Mouse (Mus musculus) midbrain, embryonic 14.5 days (tissue): ENCODE measurements around the gene Adgrg1. TPM values are rescaled to one million over a fixed set of nuclear protein-coding genes. Genes with fewer than 3 reads are reported as not detected.

Experiments used
- ATAC-seq: fragments of 200-750 bp; cut with Nextera tagmentation; 2 replicates; pipeline ENCODE4 v1.8.0; 2017; ENCODE audit warnings: moderate number of reproducible peaks, moderate library complexity; ENCODE audit not compliant: low FRiP score, low TSS enrichment
- DNase-seq: peaks from one replicate; pipeline ENCODE4 v3.0.0-alpha.2; 2015
- H3K27ac ChIP-seq: fragments of 300-500 bp; sonication (generic); replicated peaks from 2 replicates; pipeline ENCODE4 v1.5.1; 2014; ENCODE audit warnings: mild to moderate bottlenecking, low read depth, low read length, moderate library complexity
- H3K27me3 ChIP-seq: fragments of 300-500 bp; sonication (generic); 2 replicates; pipeline ENCODE4 v1.6.1; 2014; ENCODE audit warnings: low read length, control low read depth, mixed read lengths; ENCODE audit not compliant: control insufficient read depth, insufficient read depth
- H3K36me3 ChIP-seq: fragments of 300-500 bp; sonication (generic); 2 replicates; pipeline ENCODE4 v1.6.1; 2014; ENCODE audit warnings: low read length, control low read depth; ENCODE audit not compliant: control insufficient read depth, insufficient read depth
- H3K4me1 ChIP-seq: fragments of 300-500 bp; sonication (generic); 2 replicates; pipeline ENCODE4 v1.6.1; 2014; ENCODE audit warnings: mild to moderate bottlenecking, antibody characterized with exemption, low read length, control low read depth; ENCODE audit not compliant: control insufficient read depth, insufficient read depth
- H3K4me2 ChIP-seq: fragments of 300-500 bp; sonication (generic); 2 replicates; pipeline ENCODE4 v1.6.1; 2014; ENCODE audit warnings: mild to moderate bottlenecking, low read length, moderate library complexity
- H3K4me3 ChIP-seq: fragments of 300-500 bp; sonication (generic); replicated peaks from 2 replicates; pipeline ENCODE4 v1.5.1; 2014; ENCODE audit warnings: low read depth, low read length
- H3K9ac ChIP-seq: fragments of 300-500 bp; sonication (generic); replicated peaks from 2 replicates; pipeline ENCODE4 v1.6.1; 2014; ENCODE audit warnings: mild to moderate bottlenecking, low read length, moderate library complexity
- H3K9me3 ChIP-seq: fragments of 300-500 bp; sonication (generic); 2 replicates; pipeline ENCODE4 v1.6.1; 2016; ENCODE audit warnings: low read length, control low read depth, mixed read lengths; ENCODE audit not compliant: control insufficient read depth
- WGBS: fragments of 180-500 bp; shearing (Covaris S2); extraction: QIAGEN DNeasy Blood & Tissue Kit; methylation state at CpG from one replicate; pipeline ENCODE4 v1.1.7; 2014; 5-methylcytosine and 5-hydroxymethylcytosine counted together
- polyA plus RNA-seq: library from polyadenylated mRNA; unstranded; fragments of >200 nt; fragmentation: Nextera tagmentation; extraction: Ambion mirVana; gene quantifications from 2 replicates; pipeline ENCODE4 v1.2.1, GENCODE M21; 2014

The Adgrg1 gene
- polyA plus RNA-seq, 1 experiment from 2014 or later, result 165 TPM

- Histone ChIP-seq H3K36me3 (no peaks in the 10 kb centered on the region), H3K27me3 (no peaks in the 10 kb centered on the region), H3K4me1 (no peaks in the 10 kb centered on the region), H3K9me3 (no peaks in the 10 kb centered on the region), H3K4me3 (no peak overlapping the region), H3K9ac (no peak overlapping the region), H3K4me2 (no peak overlapping the region), H3K27ac (no peak overlapping the region)
- DNase-seq (no peak), ATAC-seq (no peak)
- 87% methylated on average over 4 of the region's 4 CpGs for WGBS
Measured at GRCm38 (mm10) chr8:94967071-94967470, 7.5 kb upstream of the Adgrg1 start.

GRCm38 (mm10) chr8:94967554-94967953, 7.0 kb upstream of the Adgrg1 start:
- H3K36me3 ChIP-seq, result no peaks in the 10 kb centered on the region
- H3K27ac ChIP-seq, result no peak overlapping the region
- ATAC-seq, result no peak
- H3K4me1 ChIP-seq, result no peaks in the 10 kb centered on the region
- 75% methylated on average over 3 of the region's 3 CpGs for WGBS
- H3K4me2 ChIP-seq, result no peak overlapping the region
- no peaks in the 10 kb centered on the region for H3K9me3 ChIP-seq
- no peak overlapping the region for H3K9ac ChIP-seq
- no peaks in the 10 kb centered on the region for H3K27me3 ChIP-seq
- DNase-seq, result no peak
- H3K4me3 ChIP-seq, result no peak overlapping the region

- no peak for DNase-seq
- no peak overlapping the region for H3K9ac ChIP-seq
- ATAC-seq, result no peak
- no peak overlapping the region for H3K27ac ChIP-seq
- no peak overlapping the region for H3K4me3 ChIP-seq
- no peaks in the 10 kb centered on the region for H3K9me3 ChIP-seq
- 93% methylated on average over 9 of the region's 9 CpGs for WGBS
- no peak overlapping the region for H3K4me2 ChIP-seq
- H3K27me3 ChIP-seq, result no peaks in the 10 kb centered on the region
- H3K4me1 ChIP-seq, result peaks cover 14% of the 10 kb centered on the region; the same call in 1 of the 2 replicates
- H3K36me3 ChIP-seq, result no peaks in the 10 kb centered on the region
Measured at GRCm38 (mm10) chr8:94973270-94973669, 1.3 kb upstream of the Adgrg1 start.

- peaks cover 16% of the 10 kb centered on the region; the same call in 1 of the 2 replicates for H3K4me1 ChIP-seq
- H3K27ac ChIP-seq, result no peak overlapping the region
- H3K27me3 ChIP-seq, result no peaks in the 10 kb centered on the region
- no peak overlapping the region for H3K4me2 ChIP-seq
- H3K9ac ChIP-seq, result no peak overlapping the region
- no peaks in the 10 kb centered on the region for H3K9me3 ChIP-seq
- 83% methylated on average over 9 of the region's 9 CpGs for WGBS
- ATAC-seq (no peak), DNase-seq (no peak)
- no peaks in the 10 kb centered on the region for H3K36me3 ChIP-seq
- no peak overlapping the region for H3K4me3 ChIP-seq
Measured at GRCm38 (mm10) chr8:94973786-94974185, 765 bp upstream of the Adgrg1 start.

- Histone ChIP-seq H3K9ac (no peak overlapping the region; the same call in 1 of the 2 replicates), H3K4me2 (peak overlapping the region; percentile 37), H3K27me3 (no peaks in the 10 kb centered on the region), H3K9me3 (no peaks in the 10 kb centered on the region), H3K4me1 (peaks cover 27% of the 10 kb centered on the region), H3K4me3 (no peak overlapping the region; the same call in 1 of the 2 replicates), H3K27ac (no peak overlapping the region), H3K36me3 (no peaks in the 10 kb centered on the region)
- ATAC-seq (no peak), DNase-seq (no peak)
- 22% methylated on average over 17 of the region's 17 CpGs for WGBS
Measured at GRCm38 (mm10) chr8:94976651-94977417, 2.3 kb downstream of the Adgrg1 start.

GRCm38 (mm10) chr8:94978131-94978530, 3.6 kb downstream of the Adgrg1 start:
- Histone ChIP-seq H3K9me3 (no peaks in the 10 kb centered on the region), H3K4me1 (peaks cover 39% of the 10 kb centered on the region), H3K27me3 (no peaks in the 10 kb centered on the region), H3K9ac (0 out of 2 replicates have a peak overlapping the region, but pooled peaks have one; percentile 9), H3K27ac (0 out of 2 replicates have a peak overlapping the region, but pooled peaks have one; percentile 6), H3K4me3 (no peak overlapping the region), H3K36me3 (no peaks in the 10 kb centered on the region), H3K4me2 (peak overlapping the region; percentile 10; the same call in 1 of the 2 replicates)
- peak; percentile 77 for ATAC-seq
- 19% methylated on average over 9 of the region's 9 CpGs for WGBS
- DNase-seq, result peak; percentile 71

- Histone ChIP-seq H3K9ac (no peak overlapping the region), H3K9me3 (no peaks in the 10 kb centered on the region), H3K36me3 (no peaks in the 10 kb centered on the region), H3K27ac (0 out of 2 replicates have a peak overlapping the region, but pooled peaks have one; percentile 6), H3K4me1 (peaks cover 45% of the 10 kb centered on the region), H3K4me2 (no peak overlapping the region), H3K27me3 (no peaks in the 10 kb centered on the region), H3K4me3 (no peak overlapping the region)
- WGBS, result 69% methylated on average over 13 of the region's 13 CpGs
- no peak for ATAC-seq
- DNase-seq, result no peak
Measured at GRCm38 (mm10) chr8:94978593-94979319, 4.2 kb downstream of the Adgrg1 start.

- no peak for DNase-seq
- ATAC-seq, result no peak
- Histone ChIP-seq H3K27me3 (no peaks in the 10 kb centered on the region), H3K27ac (no peak overlapping the region), H3K4me3 (no peak overlapping the region), H3K36me3 (no peaks in the 10 kb centered on the region), H3K9me3 (no peaks in the 10 kb centered on the region), H3K9ac (no peak overlapping the region), H3K4me1 (peaks cover 58% of the 10 kb centered on the region), H3K4me2 (no peak overlapping the region)
- 96% methylated on average over 5 of the region's 5 CpGs for WGBS
Measured at GRCm38 (mm10) chr8:94980176-94980575, 5.6 kb downstream of the Adgrg1 start.
